Mouse (Mus musculus): ENCODE results near the gene Rarb.

Rarb gene

DNA sequence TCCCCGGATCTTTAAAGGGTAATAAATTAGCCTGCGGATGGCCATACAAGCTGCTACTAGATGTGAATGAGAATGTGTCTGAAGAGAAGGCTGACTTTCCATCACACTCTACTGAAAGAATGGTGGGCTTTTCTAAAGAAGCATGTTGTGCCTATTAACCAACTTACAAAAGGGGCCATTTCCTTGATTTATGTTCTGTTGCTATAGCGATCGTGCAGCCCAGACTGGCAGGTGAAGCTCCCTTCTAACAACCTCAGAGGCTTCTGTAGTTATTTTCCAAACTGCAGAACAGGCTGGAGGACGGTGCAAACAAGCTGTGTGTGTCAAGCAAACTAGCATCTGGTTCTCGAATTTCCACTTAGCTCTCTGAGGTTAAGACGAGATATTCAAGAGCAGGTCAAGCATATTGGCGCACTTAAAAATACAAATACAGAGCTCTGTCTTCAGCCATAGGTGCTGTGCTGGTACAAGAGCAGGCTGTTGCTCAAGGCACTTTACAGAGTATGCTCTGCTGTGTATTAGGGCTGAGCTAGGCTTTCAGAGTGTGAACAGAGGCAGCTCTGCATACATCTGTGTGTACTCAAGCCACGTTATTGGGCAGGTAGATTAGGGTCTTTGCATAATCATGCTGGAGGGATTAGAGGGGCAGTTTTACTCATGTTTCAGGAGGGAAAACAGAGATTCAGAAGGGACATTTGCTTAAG lies 85.2 kb downstream of the Rarb start:
- no peak for DNase-seq

GRCm38 (mm10) chr14:16732054-16732453 lies 86.9 kb downstream of the Rarb start:
- no peak for DNase-seq

DNA sequence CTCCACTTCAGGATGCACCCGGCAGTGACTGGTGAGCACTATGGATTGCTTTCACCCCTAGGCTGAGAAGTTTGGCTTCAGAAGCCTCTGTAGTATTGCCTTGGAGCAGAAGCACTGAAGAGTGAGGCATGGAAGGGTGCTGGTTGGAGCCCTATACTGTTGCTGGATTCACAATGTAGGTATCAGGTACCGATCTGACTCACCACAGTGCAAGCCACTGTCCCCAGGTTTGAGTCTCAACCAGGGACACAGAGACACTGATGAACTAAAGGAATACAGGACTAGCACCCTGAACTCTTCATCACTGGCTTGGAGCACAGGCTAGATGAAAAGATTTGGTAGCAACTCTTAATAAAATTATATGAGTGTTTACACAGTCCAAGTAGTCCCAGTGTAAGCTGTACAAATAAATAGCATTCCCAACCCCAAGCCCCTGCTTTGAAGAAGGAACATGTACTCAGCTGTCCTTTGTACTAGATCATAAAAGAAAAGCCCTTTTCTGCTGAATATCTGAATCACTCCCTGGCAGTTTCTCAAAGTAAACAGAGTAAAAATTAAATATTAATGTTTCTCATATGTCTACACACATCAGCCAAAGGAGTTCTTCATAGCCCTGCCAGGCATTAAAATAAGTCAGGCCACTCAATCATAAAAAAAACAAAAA lies 90.6 kb downstream of the Rarb start:
- no peak for DNase-seq

GRCm38 (mm10) chr14:16723991-16724390 lies 95.0 kb downstream of the Rarb start:
- no peak for DNase-seq

- no peak for DNase-seq
These were observed 101.1 kb downstream of the Rarb start for GRCm38 (mm10) chr14:16717821-16718220.

- DNase-seq, result no peak
These were observed 104.5 kb downstream of the Rarb start for GRCm38 (mm10) chr14:16714344-16714955.

GRCm38 (mm10) chr14:16713773-16714172 lies 105.2 kb downstream of the Rarb start:
- DNase-seq, result no peak

DNA sequence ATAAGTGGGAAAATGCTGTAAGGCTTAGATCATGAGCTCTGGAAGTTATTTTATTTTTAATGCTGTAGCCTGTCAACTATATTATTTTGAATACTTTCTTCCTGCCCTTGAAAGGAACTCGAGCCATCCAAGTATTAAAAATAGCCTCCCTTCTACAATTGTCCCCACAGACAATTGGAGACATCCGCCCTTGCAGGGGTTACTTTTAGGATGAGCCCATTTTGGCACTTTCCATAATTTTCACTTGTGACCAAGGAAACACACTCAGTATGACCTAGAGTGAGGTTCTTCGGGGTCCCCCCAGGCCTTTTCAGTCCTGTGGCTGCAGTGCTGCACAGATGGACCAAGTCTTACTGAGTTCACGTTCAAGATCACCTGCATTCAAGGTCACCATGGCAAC lies 119.7 kb downstream of the Rarb start:
- DNase-seq, result peak; percentile 3

GRCm38 (mm10) chr14:16695453-16696120 lies 123.4 kb downstream of the Rarb start:
- peak; percentile 61 for DNase-seq

DNA sequence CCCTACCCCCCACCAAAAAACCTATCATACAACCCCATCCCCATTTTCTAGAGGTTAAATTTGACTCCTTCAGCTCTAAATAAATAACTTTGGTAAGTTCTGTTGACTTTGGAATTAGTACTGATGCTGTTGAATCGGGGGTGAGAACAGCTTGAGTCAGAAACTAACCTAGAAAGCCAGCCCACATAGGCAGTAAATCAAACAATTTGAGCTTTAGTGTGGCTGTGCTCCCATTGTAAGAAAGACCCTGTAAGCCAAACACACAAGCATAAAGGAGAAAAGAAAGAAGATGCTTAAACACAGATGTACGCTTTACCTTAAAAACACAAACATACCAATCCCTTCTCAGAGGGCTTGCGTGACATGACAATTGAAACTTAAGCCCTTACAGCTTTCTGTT lies 140.6 kb downstream of the Rarb start:
- no peak for DNase-seq

- DNase-seq, result no peak
These were observed 141.9 kb downstream of the Rarb start for GRCm38 (mm10) chr14:16677081-16677480.

GRCm38 (mm10) chr14:16670571-16670970 lies 148.4 kb downstream of the Rarb start:
- DNase-seq, result no peak

- DNase-seq, result no peak
These were observed 179.6 kb downstream of the Rarb start for GRCm38 (mm10) chr14:16639153-16639943.

GRCm38 (mm10) chr14:16613975-16614374 lies 205.0 kb downstream of the Rarb start:
- no peak for DNase-seq

- DNase-seq, result no peak
These were observed 213.5 kb downstream of the Rarb start for GRCm38 (mm10) chr14:16605480-16605879.

DNA sequence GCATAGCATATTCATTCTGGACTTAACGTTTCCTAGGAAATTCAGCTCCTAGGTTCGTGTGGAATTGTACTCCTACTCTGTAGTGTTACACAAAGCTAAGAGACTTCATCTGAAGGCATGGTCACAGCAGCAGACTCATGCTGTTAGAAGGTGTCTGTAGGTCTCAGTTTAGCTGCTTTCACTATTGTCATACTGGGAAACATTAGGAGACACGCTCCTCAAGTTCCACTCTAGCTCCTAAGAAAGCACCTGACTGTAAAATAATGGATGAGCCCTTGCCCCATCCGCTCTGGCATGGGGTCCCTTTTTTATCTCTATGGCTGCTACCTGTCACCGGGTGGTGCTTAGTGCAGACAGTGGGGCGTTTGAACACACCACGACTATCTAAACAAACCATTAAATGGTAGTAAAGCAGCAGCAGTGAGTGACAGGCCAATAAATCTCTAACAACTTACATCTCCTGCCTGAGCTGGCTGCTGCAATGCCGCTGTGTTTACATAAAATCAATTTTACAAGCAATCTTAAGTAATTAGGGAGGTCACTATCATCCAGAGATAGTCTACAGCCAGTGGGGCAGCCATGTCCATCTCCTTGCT lies 214.4 kb downstream of the Rarb start:
- no peak for DNase-seq

DNA sequence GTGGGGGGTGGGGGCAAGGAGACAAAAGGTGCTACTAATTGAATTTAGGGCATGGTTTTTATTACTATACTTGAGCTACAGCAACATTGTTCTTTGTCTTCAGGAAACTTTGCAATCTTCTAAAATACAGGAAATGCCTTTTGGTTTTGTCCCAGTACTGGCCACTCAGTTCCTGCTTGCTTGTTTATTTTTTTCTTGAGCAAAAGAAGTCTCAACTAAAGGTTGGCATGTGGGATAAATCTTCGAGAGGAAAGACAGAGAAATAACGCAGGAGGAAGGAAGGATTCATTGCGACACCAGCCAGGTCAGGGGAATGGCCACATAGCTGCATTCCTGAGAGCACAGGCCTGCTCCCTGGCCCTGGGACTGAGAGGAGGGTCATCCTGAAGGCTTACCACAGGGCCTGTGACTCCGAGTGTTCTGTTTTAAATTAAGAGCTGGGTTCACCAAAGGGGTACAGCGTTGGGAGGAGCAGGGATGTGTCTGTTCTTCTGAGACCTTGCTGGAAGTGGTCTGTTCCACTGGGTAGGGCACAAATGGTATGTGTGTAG lies 215.8 kb downstream of the Rarb start:
- DNase-seq, result peak; percentile 73

DNA sequence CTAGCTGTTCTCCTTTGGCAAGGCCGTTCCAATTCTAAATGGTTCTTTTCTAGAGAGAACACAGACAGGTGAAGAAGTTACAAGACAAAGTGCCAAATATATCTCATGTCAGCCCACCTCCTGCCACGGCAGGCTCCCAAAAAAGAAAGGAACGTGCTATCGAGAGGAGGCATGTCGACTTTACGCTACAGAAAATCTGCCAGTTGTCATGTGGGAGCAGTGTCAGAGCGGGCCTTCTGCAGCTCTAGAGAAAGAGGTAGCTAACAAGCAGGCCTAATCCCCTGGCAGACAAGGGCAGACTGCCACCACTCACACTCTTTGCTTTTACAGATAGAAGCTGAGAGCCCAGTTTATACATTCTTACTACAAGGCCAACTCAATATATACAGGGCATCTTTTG lies 219.7 kb downstream of the Rarb start:
- DNase-seq, result no peak

GRCm38 (mm10) chr14:16598074-16598501 lies 220.9 kb downstream of the Rarb start:
- peak; percentile 48 for DNase-seq

- no peak for DNase-seq
These were observed 229.8 kb downstream of the Rarb start for GRCm38 (mm10) chr14:16589139-16589538.

DNA sequence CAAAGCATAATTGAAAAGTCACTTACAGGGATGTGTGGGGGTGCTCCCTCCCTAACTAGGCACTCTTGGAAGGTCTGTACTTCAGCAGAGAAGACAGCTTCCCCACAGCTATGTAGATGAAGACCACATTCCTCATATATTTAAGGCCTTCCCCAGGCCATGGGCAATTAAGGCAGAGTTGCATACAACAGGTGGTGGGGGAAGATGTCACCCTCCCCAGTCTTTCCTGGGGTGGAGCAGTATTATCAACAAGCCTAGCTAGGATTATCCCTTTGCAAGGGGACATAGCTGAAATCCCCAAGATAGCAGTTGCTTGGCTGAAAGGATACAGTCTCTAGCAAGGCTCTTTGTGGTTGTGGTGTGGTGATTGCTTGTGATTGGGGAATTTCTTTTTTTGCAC lies 240.9 kb downstream of the Rarb start:
- no peak for DNase-seq

DNA sequence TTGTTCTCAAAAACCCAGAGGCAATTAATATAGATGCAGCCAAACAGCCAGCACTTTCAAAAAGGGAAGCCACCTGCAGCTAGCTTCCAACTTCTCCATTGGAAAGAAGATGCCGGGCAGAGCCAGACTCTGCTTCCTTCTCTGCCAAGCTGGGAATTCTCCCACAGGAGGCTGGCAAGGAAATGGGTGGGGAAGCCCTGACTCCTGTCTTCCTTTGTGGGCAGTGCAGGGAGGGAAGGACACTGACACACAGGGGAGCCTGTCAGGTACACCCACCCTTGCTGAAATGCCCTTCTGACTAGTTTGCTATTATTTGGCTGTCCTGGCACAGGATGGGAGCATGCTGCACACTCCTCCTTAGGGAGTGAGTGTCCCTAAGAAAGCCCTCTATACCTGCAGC lies 241.9 kb downstream of the Rarb start:
- no peak for DNase-seq

All from kidney, adult 11 months (tissue).